8 mouse cellular contexts compared by ENCODE assay signal in genomic region chr12:8487959-8488651, GRCm38 (mm10). TPM values are rescaled to one million over a fixed set of nuclear protein-coding genes. Genes with fewer than 3 reads are reported as not detected.
DNase-seq lines count a peak whose midpoint lies in the region; ATAC-seq and TF ChIP-seq lines count a peak whose summit lies in the region.

No protein-coding gene starts in this region.

- H3K79me2 ChIP-seq in CH12.LX (replicated peaks; ENCODE audit: control insufficient read depth, extremely low read depth, insufficient read depth, poor library complexity, severe bottlenecking): no peaks in the 10 kb centered on the region

- dilution Hi-C loops in CH12.LX (cut with MboI; ENCODE audit: extremely low pct_ligation_motif_present, extremely low pct_unique_long_range_greater_than_20kb, low sequenced_read_pairs): no loop called here

- TF ChIP-seq EP300 in CH12.LX (IDR thresholded peaks at IDR 0.05; ENCODE audit: low read length): peak; percentile 52

- H3K27ac ChIP-seq in forebrain, embryonic 15.5 days (replicated peaks): no peak overlapping the region
- no peak overlapping the region for H3K27ac ChIP-seq in forebrain, embryonic 13.5 days
- no peak overlapping the region for H3K27ac ChIP-seq in CH12.LX (ENCODE audit: insufficient read depth, low read depth)
- no peak overlapping the region for H3K27ac ChIP-seq in embryonic facial prominence, embryonic 14.5 days (replicated peaks; ENCODE audit: low read depth, low read length)
- H3K27ac ChIP-seq in kidney, embryonic 15.5 days: peak overlapping the region; percentile 5; the same call in 1 of the 2 replicates
- H3K27ac ChIP-seq in midbrain, embryonic 12.5 days (replicated peaks): no peak overlapping the region

- H3K9me3 ChIP-seq in forebrain, embryonic 15.5 days: no peaks in the 10 kb centered on the region
- no peaks in the 10 kb centered on the region for H3K9me3 ChIP-seq in forebrain, embryonic 13.5 days (replicated peaks)
- H3K9me3 ChIP-seq in CH12.LX (replicated peaks; ENCODE audit: low read length): no peaks in the 10 kb centered on the region
- H3K9me3 ChIP-seq in embryonic facial prominence, embryonic 14.5 days (ENCODE audit: control insufficient read depth, low read length): no peaks in the 10 kb centered on the region
- H3K9me3 ChIP-seq in kidney, embryonic 15.5 days (replicated peaks): no peaks in the 10 kb centered on the region
- no peaks in the 10 kb centered on the region for H3K9me3 ChIP-seq in midbrain, embryonic 12.5 days

- no peak for TF ChIP-seq POLR2A in CH12.LX (IDR thresholded peaks at IDR 0.05; ENCODE audit: low read depth, low read length)

- no peak; the same call in 1 of the 2 replicates for TF ChIP-seq RAD21 in CH12.LX (IDR thresholded peaks at IDR 0.05; ENCODE audit: low read depth, low read length)

- no peak overlapping the region for H3K9ac ChIP-seq in forebrain, embryonic 15.5 days (replicated peaks)
- H3K9ac ChIP-seq in forebrain, embryonic 13.5 days: no peak overlapping the region
- H3K9ac ChIP-seq in CH12.LX (ENCODE audit: insufficient read depth, low read depth): no peak overlapping the region
- H3K9ac ChIP-seq in embryonic facial prominence, embryonic 14.5 days (ENCODE audit: low read depth, low read length): no peak overlapping the region
- no peak overlapping the region for H3K9ac ChIP-seq in kidney, embryonic 15.5 days
- no peak overlapping the region for H3K9ac ChIP-seq in midbrain, embryonic 12.5 days (replicated peaks)

- 0 out of 2 replicates have a peak, but pooled peaks have one; percentile 48 for ATAC-seq in forebrain, embryonic 15.5 days (replicated peaks)
- no peak for ATAC-seq in forebrain, embryonic 13.5 days
- ATAC-seq in embryonic facial prominence, embryonic 14.5 days (ENCODE audit: low read depth): peak; percentile 66; the same call in 1 of the 2 replicates
- peak; percentile 62; the same call in 1 of the 2 replicates for ATAC-seq in kidney, embryonic 15.5 days (replicated peaks; ENCODE audit: low FRiP score)
- ATAC-seq in midbrain, embryonic 12.5 days (ENCODE audit: low FRiP score, low read depth): 0 out of 2 replicates have a peak, but pooled peaks have one; percentile 16

- H3K4me1 ChIP-seq in forebrain, embryonic 15.5 days: peaks cover 5% of the 10 kb centered on the region; the same call in 1 of the 2 replicates
- H3K4me1 ChIP-seq in forebrain, embryonic 13.5 days: peaks cover 5% of the 10 kb centered on the region; the same call in 1 of the 2 replicates
- peaks cover 12 to 23% of the 10 kb centered on the region in 2 experiments for H3K4me1 ChIP-seq in CH12.LX (ENCODE audit: control insufficient read depth in 1 of 2, insufficient read depth in 2 of 2)
- H3K4me1 ChIP-seq in embryonic facial prominence, embryonic 14.5 days (ENCODE audit: control insufficient read depth, insufficient read depth, low read length): peaks cover 9% of the 10 kb centered on the region
- H3K4me1 ChIP-seq in kidney, embryonic 15.5 days: peaks cover 12% of the 10 kb centered on the region
- peaks cover 7% of the 10 kb centered on the region; the same call in 1 of the 2 replicates for H3K4me1 ChIP-seq in midbrain, embryonic 12.5 days

- WGBS in forebrain, embryonic 15.5 days: 65% methylated on average over 5 of the region's 5 CpGs
- WGBS in forebrain, embryonic 13.5 days: 72% methylated on average over 5 of the region's 5 CpGs
- WGBS in embryonic facial prominence, embryonic 14.5 days: 46% methylated on average over 5 of the region's 5 CpGs
- WGBS in kidney, embryonic 15.5 days: 62% methylated on average over 5 of the region's 5 CpGs
- WGBS in midbrain, embryonic 12.5 days: 65% methylated on average over 5 of the region's 5 CpGs

- in situ Hi-C loops in CH12.LX (cut with MboI; ENCODE audit: low pct_ligation_motif_present, low pct_unique_long_range_greater_than_20kb, low sequenced_read_pairs): no loop called here

- no peak overlapping the region for H3K4me2 ChIP-seq in forebrain, embryonic 15.5 days (replicated peaks)
- H3K4me2 ChIP-seq in forebrain, embryonic 13.5 days: no peak overlapping the region
- H3K4me2 ChIP-seq in CH12.LX (ENCODE audit: insufficient read depth, low read depth, poor library complexity, severe bottlenecking): no peak overlapping the region
- H3K4me2 ChIP-seq in embryonic facial prominence, embryonic 14.5 days (ENCODE audit: low read depth, low read length): no peak overlapping the region
- no peak overlapping the region for H3K4me2 ChIP-seq in kidney, embryonic 15.5 days
- H3K4me2 ChIP-seq in midbrain, embryonic 12.5 days (replicated peaks): no peak overlapping the region

- H3K27me3 ChIP-seq in forebrain, embryonic 15.5 days: no peaks in the 10 kb centered on the region
- no peaks in the 10 kb centered on the region for H3K27me3 ChIP-seq in forebrain, embryonic 13.5 days
- no peaks in the 10 kb centered on the region for H3K27me3 ChIP-seq in CH12.LX (replicated peaks)
- H3K27me3 ChIP-seq in embryonic facial prominence, embryonic 14.5 days (replicated peaks; ENCODE audit: control insufficient read depth, insufficient read depth, low read length): no peaks in the 10 kb centered on the region
- no peaks in the 10 kb centered on the region for H3K27me3 ChIP-seq in kidney, embryonic 15.5 days
- H3K27me3 ChIP-seq in midbrain, embryonic 12.5 days: no peaks in the 10 kb centered on the region

- TF ChIP-seq CTCF in CH12.LX (conservative IDR thresholded peaks at IDR 0.05 in 1 of 2, IDR thresholded peaks at IDR 0.05 in 1 of 2; ENCODE audit: low read depth in 2 of 2, low read length in 2 of 2): no peak

- no peaks in the 10 kb centered on the region for H3K36me3 ChIP-seq in forebrain, embryonic 15.5 days
- H3K36me3 ChIP-seq in forebrain, embryonic 13.5 days (ENCODE audit: poor library complexity, severe bottlenecking): no peaks in the 10 kb centered on the region
- no peaks in the 10 kb centered on the region for H3K36me3 ChIP-seq in CH12.LX (replicated peaks in 1 of 2; ENCODE audit: control insufficient read depth in 1 of 2, insufficient read depth in 1 of 2, low read length in 1 of 2)
- H3K36me3 ChIP-seq in embryonic facial prominence, embryonic 14.5 days (ENCODE audit: control insufficient read depth, insufficient read depth, low read length): no peaks in the 10 kb centered on the region
- no peaks in the 10 kb centered on the region for H3K36me3 ChIP-seq in kidney, embryonic 15.5 days
- H3K36me3 ChIP-seq in midbrain, embryonic 12.5 days: no peaks in the 10 kb centered on the region

- H3K4me3 ChIP-seq in forebrain, embryonic 15.5 days: no peak overlapping the region
- H3K4me3 ChIP-seq in forebrain, embryonic 13.5 days: no peak overlapping the region
- no peak overlapping the region for H3K4me3 ChIP-seq in CH12.LX (replicated peaks in 1 of 3; ENCODE audit: low read depth in 2 of 3, low read length in 2 of 3, poor library complexity in 1 of 3)
- H3K4me3 ChIP-seq in embryonic facial prominence, embryonic 14.5 days (ENCODE audit: low read depth, low read length): no peak overlapping the region
- no peak overlapping the region for H3K4me3 ChIP-seq in kidney, embryonic 15.5 days (replicated peaks)
- no peak overlapping the region for H3K4me3 ChIP-seq in midbrain, embryonic 12.5 days

- peak; percentile 35 for DNase-seq in CH12.LX (ENCODE audit: extremely low read depth)
- peak; percentile 74 for DNase-seq in embryonic facial prominence, embryonic 14.5 days (ENCODE audit: low spot score)
- DNase-seq in yolk sac, embryonic 10.5 days (ENCODE audit: low spot score): no peak
- DNase-seq in frontal cortex, postnatal 10 days (ENCODE audit: low spot score in 2 of 2): no peak

TF ChIP-seq in CH12.LX, 34 proteins besides CTCF, POLR2A, EP300 and RAD21 (continues in another document):
- TF ChIP-seq MYC (IDR thresholded peaks at IDR 0.05; ENCODE audit: low read depth, low read length) (no peak), HCFC1 (IDR thresholded peaks at IDR 0.05; ENCODE audit: low read depth, low read length) (no peak), POLR2AphosphoS2 (IDR thresholded peaks at IDR 0.05; ENCODE audit: low read depth, low read length) (no peak), ELF1 (IDR thresholded peaks at IDR 0.05; ENCODE audit: low read depth, low read length) (no peak), ZMIZ1 (IDR thresholded peaks at IDR 0.05; ENCODE audit: low read depth, low read length) (no peak), NRF1 (IDR thresholded peaks at IDR 0.05; ENCODE audit: low read depth, low read length) (no peak), ZKSCAN1 (IDR thresholded peaks at IDR 0.05; ENCODE audit: borderline replicate concordance, low read depth, low read length) (no peak), ETS1 (conservative IDR thresholded peaks at IDR 0.05; ENCODE audit: low read depth, low read length) (no peak), JUN (IDR thresholded peaks at IDR 0.05; ENCODE audit: insufficient read depth, low read depth, low read length) (no peak), E2F4 (IDR thresholded peaks at IDR 0.05; ENCODE audit: insufficient replicate concordance, low read depth, low read length) (no peak), CHD2 (IDR thresholded peaks at IDR 0.05; ENCODE audit: low read length) (no peak), ZNF384 (IDR thresholded peaks at IDR 0.05; ENCODE audit: low read depth, low read length) (no peak), USF2 (conservative IDR thresholded peaks at IDR 0.05; ENCODE audit: low read depth, low read length) (peak; percentile 86), KAT2A (IDR thresholded peaks at IDR 0.05; ENCODE audit: insufficient replicate concordance, low read length) (no peak), MEF2A (IDR thresholded peaks at IDR 0.05; ENCODE audit: borderline replicate concordance, low read depth, low read length) (0 out of 2 replicates have a peak, but pooled peaks have one; percentile 12), NELFE (IDR thresholded peaks at IDR 0.05; ENCODE audit: low read depth, low read length) (no peak), MAFK (IDR thresholded peaks at IDR 0.05; ENCODE audit: insufficient replicate concordance, low read length) (no peak), JUND (conservative IDR thresholded peaks at IDR 0.05; ENCODE audit: low read depth, low read length) (no peak), RCOR1 (conservative IDR thresholded peaks at IDR 0.05; ENCODE audit: low read depth, low read length) (no peak), TCF12 (IDR thresholded peaks at IDR 0.05; ENCODE audit: low read depth, low read length) (no peak)

RNA-seq across cellular contexts. Expression of gene Rhob, which starts 11.7 kb away (rescaled TPM):
- 73.8 and 77.6 TPM in 2 replicates for polyA plus RNA-seq in forebrain, embryonic 15.5 days (2015; fragmentation: Nextera tagmentation; extraction: Ambion mirVana)
- 40.4 and 42.3 TPM in 2 replicates for polyA plus RNA-seq in forebrain, embryonic 13.5 days (2015; fragmentation: Nextera tagmentation; extraction: Ambion mirVana)
- 47.5 and 52.9 TPM in 2 replicates for total RNA-seq in CH12.LX (2012; rRNA removed)
- 41.8 and 42.1 TPM in 2 replicates for total RNA-seq in CH12.LX (2014; rRNA removed)
- polyA plus RNA-seq in CH12.LX (2012; ENCODE audit: insufficient read length, low read depth): 48.6 and 54.1 TPM in 2 replicates
- polyA plus RNA-seq in embryonic facial prominence, embryonic 14.5 days (2014; fragmentation: Nextera tagmentation; extraction: Ambion mirVana): 72.8 and 76.8 TPM in 2 replicates
- 35.4 and 38.7 TPM in 2 replicates for polyA plus RNA-seq in kidney, embryonic 15.5 days (2015; fragmentation: Nextera tagmentation; extraction: Ambion mirVana)
- 65.2 and 72.0 TPM in 2 replicates for polyA plus RNA-seq in midbrain, embryonic 12.5 days (2016; fragmentation: Nextera tagmentation; extraction: Ambion mirVana)

Comparison
In these comparisons a context has a peak if more than half of its experiments do, and no peak if none do; other contexts are left out.
1. DNase-seq: peak in CH12.LX (single experiment) and embryonic facial prominence, embryonic 14.5 days (single experiment); none in yolk sac, embryonic 10.5 days (single experiment) and frontal cortex, postnatal 10 days (0 of 2).